Mouse (Mus musculus) C2C12 (cell line): ENCODE results near the gene Bicd2. TPM values are rescaled to one million over a fixed set of nuclear protein-coding genes. Genes with fewer than 3 reads are reported as not detected.
A peak's percentile ranks its signal among the peaks of the same experiment; 100 is the strongest.

ENCODE experiments used
- H3K27me3 ChIP-seq: one replicate; pipeline ENCODE4 v1.6.1; 2011; ENCODE audit not compliant: control insufficient read depth, insufficient read depth, insufficient read length
- H3K36me3 ChIP-seq: one replicate; pipeline ENCODE4 v1.6.1; 2011; ENCODE audit not compliant: control insufficient read depth, insufficient read depth
- H3K4me3 ChIP-seq: one replicate; pipeline ENCODE4 v1.5.1; 2011; ENCODE audit warnings: mild to moderate bottlenecking, control low read depth; ENCODE audit not compliant: poor library complexity, insufficient read depth, severe bottlenecking
- H3K79me2 ChIP-seq: one replicate; pipeline ENCODE4 v1.6.1; 2011; ENCODE audit not compliant: control insufficient read depth, insufficient read depth
- H3K79me3 ChIP-seq: one replicate; pipeline ENCODE4 v1.6.1; 2011; ENCODE audit warnings: low read depth, control low read depth
- H3ac ChIP-seq: one replicate; pipeline ENCODE3; 2011; ENCODE audit warnings: low read depth; ENCODE audit not compliant: control insufficient read depth, insufficient read length
- CEBPB ChIP-seq: IDR thresholded peaks from one replicate; pipeline ENCODE4 v1.6.1; 2011; ENCODE audit warnings: low read depth, mild to moderate bottlenecking, control low read depth, moderate library complexity
- CTCF ChIP-seq: IDR thresholded peaks from one replicate; pipeline ENCODE4 v1.5.1; 2011; ENCODE audit not compliant: control insufficient read depth, insufficient read depth, insufficient read length
- FOSL1 ChIP-seq: IDR thresholded peaks from one replicate; pipeline ENCODE4 v1.8.0; 2011; ENCODE audit warnings: mild to moderate bottlenecking, low read length; ENCODE audit not compliant: poor library complexity, insufficient read depth, severe bottlenecking
- MAX ChIP-seq: IDR thresholded peaks from one replicate; pipeline ENCODE4 v1.6.1; 2011; ENCODE audit warnings: mild to moderate bottlenecking, control low read depth
- MYOD1 ChIP-seq: IDR thresholded peaks from one replicate; pipeline ENCODE4 v1.6.1; 2011; ENCODE audit warnings: low read depth; ENCODE audit not compliant: control insufficient read depth, insufficient read length
- MYOG ChIP-seq: IDR thresholded peaks from one replicate; pipeline ENCODE4 v1.6.1; 2011; ENCODE audit not compliant: control insufficient read depth, insufficient read length; ENCODE audit errors: extremely low read depth
- USF1 ChIP-seq: IDR thresholded peaks from one replicate; pipeline ENCODE4 v1.6.1; 2011; ENCODE audit warnings: low read depth, mild to moderate bottlenecking, control low read depth, moderate library complexity
- polyA plus RNA-seq: library from polyadenylated mRNA; unstranded; fragments of >200 nt; fragmentation: generic; extraction: Trizol; gene quantifications from one replicate; pipeline ENCODE4 v1.2.1, GENCODE M21; 2012; ENCODE audit warnings: missing spikeins

The Bicd2 gene
- polyA plus RNA-seq, 1 experiment = 42.9 TPM

GRCm38 (mm10) chr13:49311642-49312041, 29.7 kb upstream of the Bicd2 start:
- no peak overlapping the region for H3K4me3 ChIP-seq
- peaks cover 61% of the 10 kb centered on the region for H3K79me2 ChIP-seq
- peaks cover 32% of the 10 kb centered on the region for H3K79me3 ChIP-seq
- peaks cover 80% of the 10 kb centered on the region for H3K36me3 ChIP-seq
- H3ac ChIP-seq = no peak overlapping the region
- TF ChIP-seq CEBPB (no peak), CTCF (no peak), USF1 (no peak), MYOG (no peak), MAX (no peak), FOSL1 (no peak), MYOD1 (no peak)
- no peaks in the 10 kb centered on the region for H3K27me3 ChIP-seq

- H3ac ChIP-seq = peak overlapping the region; percentile 73
- TF ChIP-seq USF1 = no peak
- TF ChIP-seq FOSL1 = peak; percentile 62
- no peak for TF ChIP-seq MAX
- TF ChIP-seq CTCF = no peak
- TF ChIP-seq MYOD1 = no peak
- H3K27me3 ChIP-seq = no peaks in the 10 kb centered on the region
- H3K79me3 ChIP-seq = peaks cover 46% of the 10 kb centered on the region
- peaks cover 35% of the 10 kb centered on the region for H3K36me3 ChIP-seq
- H3K79me2 ChIP-seq = peaks cover 71% of the 10 kb centered on the region
- H3K4me3 ChIP-seq = peak overlapping the region; percentile 43
Observed at GRCm38 (mm10) chr13:49316386-49317162, 24.8 kb upstream of the Bicd2 start.

GRCm38 (mm10) chr13:49317508-49317907, 23.9 kb upstream of the Bicd2 start:
- no peak for TF ChIP-seq CTCF
- Histone ChIP-seq H3K79me3 (peaks cover 44% of the 10 kb centered on the region), H3K4me3 (peak overlapping the region; percentile 43), H3K27me3 (no peaks in the 10 kb centered on the region), H3K36me3 (peaks cover 31% of the 10 kb centered on the region), H3ac (peak overlapping the region; percentile 73), H3K79me2 (peaks cover 67% of the 10 kb centered on the region)

GRCm38 (mm10) chr13:49317914-49318313, 23.5 kb upstream of the Bicd2 start:
- peaks cover 44% of the 10 kb centered on the region for H3K79me3 ChIP-seq
- peak; percentile 69 for TF ChIP-seq USF1
- TF ChIP-seq CEBPB = no peak
- H3ac ChIP-seq = peak overlapping the region; percentile 73
- H3K27me3 ChIP-seq = no peaks in the 10 kb centered on the region
- peaks cover 67% of the 10 kb centered on the region for H3K79me2 ChIP-seq
- H3K4me3 ChIP-seq = peak overlapping the region; percentile 43
- peaks cover 31% of the 10 kb centered on the region for H3K36me3 ChIP-seq

- H3K36me3 ChIP-seq = peaks cover 13% of the 10 kb centered on the region
- no peak for TF ChIP-seq CTCF
- TF ChIP-seq MAX = peak; percentile 99
- TF ChIP-seq FOSL1 = no peak
- peak; percentile 16 for TF ChIP-seq MYOD1
- peak within 1 kb of the TSS; percentile 43 for H3K4me3 ChIP-seq
- peaks cover 52% of the 10 kb centered on the region for H3K79me2 ChIP-seq
- H3K79me3 ChIP-seq = peaks cover 33% of the 10 kb centered on the region
- no peaks in the 10 kb centered on the region for H3K27me3 ChIP-seq
- H3ac ChIP-seq = peak within 1 kb of the TSS; percentile 83
Observed at GRCm38 (mm10) chr13:49320040-49320439, 21.3 kb upstream of the Bicd2 start, which contains the start of gene Fgd3. Gene Fgd3, minus strand, starts transcription at chr13:49320311.

GRCm38 (mm10) chr13:49320514-49320913, 20.9 kb upstream of the Bicd2 start:
- Histone ChIP-seq H3K36me3 (peaks cover 8% of the 10 kb centered on the region), H3K27me3 (no peaks in the 10 kb centered on the region), H3K79me2 (peaks cover 47% of the 10 kb centered on the region), H3ac (peak overlapping the region; percentile 29), H3K79me3 (peaks cover 28% of the 10 kb centered on the region), H3K4me3 (peak overlapping the region; percentile 43)
- TF ChIP-seq MYOG (no peak), FOSL1 (no peak), CTCF (no peak), MAX (no peak), MYOD1 (no peak), CEBPB (no peak), USF1 (no peak)
